Mouse (Mus musculus) liver, embryonic 16.5 days (tissue): Measurements from ENCODE around the gene Wdfy3. TPM values are rescaled to one million over a fixed set of nuclear protein-coding genes. Genes with fewer than 3 reads are reported as not detected.

ENCODE experiments used
- ATAC-seq: fragments of 200-750 bp; cut with Nextera tagmentation; 2 replicates; pipeline ENCODE4 v1.8.0; 2017; ENCODE audit warnings: low read depth, mild to moderate bottlenecking, moderate number of reproducible peaks, moderate library complexity
- H3K27ac ChIP-seq: fragments of 300-500 bp; sonication (generic); 2 replicates; pipeline ENCODE4 v1.5.1; 2014; ENCODE audit warnings: mild to moderate bottlenecking, low read length
- H3K27me3 ChIP-seq: fragments of 300-500 bp; sonication (generic); 2 replicates; pipeline ENCODE4 v1.6.1; 2014; ENCODE audit warnings: low read depth, low read length, mixed read lengths; ENCODE audit not compliant: control insufficient read depth, insufficient read depth
- H3K36me3 ChIP-seq: fragments of 300-500 bp; sonication (generic); 2 replicates; pipeline ENCODE4 v1.6.1; 2014; ENCODE audit warnings: mild to moderate bottlenecking; ENCODE audit not compliant: control insufficient read depth, insufficient read depth
- H3K4me1 ChIP-seq: fragments of 300-500 bp; sonication (generic); 2 replicates; pipeline ENCODE4 v1.6.1; 2014; ENCODE audit warnings: low read depth, low read length, mixed read lengths; ENCODE audit not compliant: control insufficient read depth
- H3K4me2 ChIP-seq: fragments of 300-500 bp; sonication (generic); 2 replicates; pipeline ENCODE4 v1.6.1; 2014; ENCODE audit warnings: low read depth, low read length, mixed read lengths
- H3K4me3 ChIP-seq: fragments of 300-500 bp; sonication (generic); 2 replicates; pipeline ENCODE4 v1.5.1; 2014; ENCODE audit warnings: low read depth, mild to moderate bottlenecking, low read length
- H3K9ac ChIP-seq: fragments of 300-500 bp; sonication (generic); 2 replicates; pipeline ENCODE4 v1.6.1; 2014; ENCODE audit warnings: low read depth, low read length
- H3K9me3 ChIP-seq: fragments of 300-500 bp; sonication (generic); replicated peaks from 2 replicates; pipeline ENCODE4 v1.6.1; 2016; ENCODE audit warnings: low read length; ENCODE audit not compliant: control insufficient read depth
- WGBS: fragments of 180-500 bp; shearing (Covaris S2); extraction: QIAGEN DNeasy Blood & Tissue Kit; methylation state at CpG from one replicate; pipeline ENCODE4 v1.1.7; 2014; ENCODE audit not compliant: insufficient replicate concordance; 5-methylcytosine and 5-hydroxymethylcytosine counted together
- polyA plus RNA-seq: library from polyadenylated mRNA; unstranded; fragments of >200 nt; fragmentation: Nextera tagmentation; extraction: Ambion mirVana; gene quantifications from 2 replicates; pipeline ENCODE4 v1.2.1, GENCODE M21; 2015

Wdfy3 gene
- polyA plus RNA-seq, 1 experiment from 2014 or later, result 4.4 TPM

DNA sequence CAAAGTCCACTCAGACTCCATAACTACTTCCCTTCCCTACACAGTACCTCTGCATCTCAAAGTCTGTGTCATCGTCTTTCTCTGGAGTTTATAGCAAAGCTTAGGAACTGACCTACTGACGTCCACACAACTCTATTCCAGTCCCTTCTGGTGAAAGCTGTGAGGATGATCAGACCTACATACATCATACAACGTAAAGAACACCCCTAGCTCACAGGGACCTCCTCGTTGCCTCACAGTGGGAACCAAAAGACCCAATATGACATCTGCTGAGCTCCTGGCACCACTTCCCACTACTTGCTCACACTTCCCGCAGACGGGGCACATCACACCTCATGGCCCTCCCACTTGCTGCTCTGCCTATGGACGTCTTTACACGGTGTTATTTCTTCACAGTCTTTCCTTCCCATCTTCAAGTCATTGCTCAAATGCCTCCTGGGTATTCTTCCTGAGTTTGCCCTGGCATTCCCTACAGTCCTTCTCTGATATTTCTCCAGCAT lies 23.1 kb downstream of the Wdfy3 start:
- ATAC-seq, result no peak
- 56% methylated on average over 8 of the region's 8 CpGs for WGBS
- no peak overlapping the region for H3K4me2 ChIP-seq
- H3K27me3 ChIP-seq, result no peaks in the 10 kb centered on the region
- no peak overlapping the region for H3K9ac ChIP-seq
- H3K36me3 ChIP-seq, result no peaks in the 10 kb centered on the region
- no peaks in the 10 kb centered on the region for H3K9me3 ChIP-seq
- H3K4me3 ChIP-seq, result no peak overlapping the region
- peak overlapping the region; percentile 41; the same call in 1 of the 2 replicates for H3K27ac ChIP-seq
- peaks cover 36% of the 10 kb centered on the region for H3K4me1 ChIP-seq

DNA sequence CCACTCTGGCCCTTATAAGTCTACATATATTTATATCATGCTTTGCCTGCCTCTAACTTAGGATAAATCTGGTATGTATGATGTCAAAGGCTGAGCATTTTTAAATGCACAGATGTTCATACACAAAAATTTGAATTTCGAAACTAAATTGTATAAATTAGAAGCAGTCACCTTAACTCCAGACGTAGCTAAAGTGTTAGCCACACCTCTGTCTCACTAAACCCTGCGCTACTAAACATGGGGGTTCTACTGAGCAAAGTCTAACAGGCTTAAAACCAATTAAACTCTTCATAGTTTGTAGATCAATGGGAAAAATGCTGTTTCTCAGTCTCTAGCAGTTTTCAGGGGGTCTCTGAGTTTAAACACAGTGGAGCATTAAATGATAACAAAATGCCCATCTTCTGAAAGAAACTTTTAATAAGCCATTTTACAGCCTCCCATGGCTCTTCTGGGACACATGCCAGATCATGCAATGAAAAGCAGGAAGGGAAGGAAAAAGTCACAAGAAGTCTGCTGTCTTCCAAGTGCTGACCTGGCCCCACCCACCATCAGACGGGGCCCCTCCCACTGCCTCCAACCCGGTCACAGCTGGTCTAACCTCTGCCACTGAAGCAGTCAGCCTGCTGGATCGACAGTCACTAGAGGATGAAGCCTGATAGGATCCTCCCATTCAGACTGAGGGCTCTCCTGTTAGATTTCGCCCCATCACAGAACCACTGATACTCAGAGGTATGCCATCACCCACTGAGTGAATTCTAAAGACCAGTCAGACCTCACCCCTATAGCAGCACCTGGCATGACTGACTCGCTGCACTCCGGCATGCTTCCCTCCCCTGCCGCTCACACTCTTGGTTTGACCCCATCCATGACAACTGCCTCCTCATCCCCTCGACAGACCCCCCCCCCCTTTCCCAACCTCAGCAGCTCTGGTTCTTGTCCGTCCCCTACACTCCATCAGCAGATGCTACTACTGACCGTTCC lies 23.8 kb downstream of the Wdfy3 start:
- H3K4me1 ChIP-seq, result peaks cover 30% of the 10 kb centered on the region
- WGBS, result 51% methylated on average over 13 of the region's 13 CpGs
- H3K4me2 ChIP-seq, result peak overlapping the region; percentile 64
- no peaks in the 10 kb centered on the region for H3K36me3 ChIP-seq
- H3K27ac ChIP-seq, result peak overlapping the region; percentile 86
- peak overlapping the region; percentile 46 for H3K9ac ChIP-seq
- ATAC-seq, result peak; percentile 79
- H3K4me3 ChIP-seq, result peak overlapping the region; percentile 47
- no peaks in the 10 kb centered on the region for H3K27me3 ChIP-seq
- no peaks in the 10 kb centered on the region for H3K9me3 ChIP-seq

DNA sequence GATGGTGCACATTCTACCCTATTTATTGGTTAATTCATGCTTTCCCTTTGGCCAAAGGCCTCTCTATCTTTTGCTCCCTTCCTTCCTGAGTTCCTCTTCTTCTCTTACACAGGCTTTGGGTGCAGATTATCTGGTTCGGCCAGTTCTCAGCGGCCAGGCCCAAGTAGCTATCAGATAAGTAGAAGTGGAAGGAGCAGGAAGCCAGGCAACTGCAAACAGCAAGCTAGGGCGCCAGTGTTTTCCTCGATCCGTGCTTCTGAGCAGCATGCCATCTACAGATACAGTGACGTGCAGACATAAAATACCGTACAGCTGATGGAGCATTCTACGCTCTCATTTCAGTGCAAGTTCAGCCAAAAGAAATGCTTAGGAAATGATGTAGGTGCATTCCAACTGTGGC lies 24.5 kb downstream of the Wdfy3 start:
- Histone ChIP-seq H3K4me2 (peak overlapping the region; percentile 64), H3K9ac (0 out of 2 replicates have a peak overlapping the region, but pooled peaks have one; percentile 32), H3K9me3 (no peaks in the 10 kb centered on the region), H3K27ac (peak overlapping the region; percentile 86), H3K36me3 (peaks cover 2% of the 10 kb centered on the region; the same call in 1 of the 2 replicates), H3K27me3 (no peaks in the 10 kb centered on the region), H3K4me3 (peak overlapping the region; percentile 47), H3K4me1 (peaks cover 24% of the 10 kb centered on the region)
- peak; percentile 91 for ATAC-seq
- WGBS, result 13% methylated on average over 8 of the region's 8 CpGs

DNA sequence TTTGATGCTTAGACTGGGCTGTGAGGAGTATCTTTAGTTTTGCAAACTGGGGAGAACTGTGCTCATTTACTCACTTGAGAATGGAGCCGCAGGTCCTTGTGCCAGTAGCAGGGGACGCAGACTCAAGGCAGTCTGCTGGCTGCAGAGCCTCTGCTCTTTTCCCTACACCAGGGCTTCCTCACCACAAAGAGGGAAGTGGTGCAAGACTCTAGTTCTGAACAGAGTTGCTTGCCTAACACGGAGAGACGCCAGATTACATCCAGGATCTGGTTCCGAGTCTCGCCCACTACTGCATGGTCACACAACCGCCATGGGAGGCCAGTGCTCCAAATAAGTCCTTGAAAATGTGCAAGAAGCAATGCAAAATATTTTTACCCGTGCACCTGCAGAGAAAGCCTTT lies 36.4 kb downstream of the Wdfy3 start:
- Histone ChIP-seq H3K4me2 (no peak overlapping the region), H3K9ac (no peak overlapping the region), H3K4me3 (no peak overlapping the region), H3K36me3 (peaks cover 20% of the 10 kb centered on the region), H3K4me1 (no peaks in the 10 kb centered on the region), H3K27me3 (no peaks in the 10 kb centered on the region), H3K9me3 (no peaks in the 10 kb centered on the region), H3K27ac (no peak overlapping the region)
- no peak for ATAC-seq
- 60% methylated on average over 8 of the region's 8 CpGs for WGBS

DNA sequence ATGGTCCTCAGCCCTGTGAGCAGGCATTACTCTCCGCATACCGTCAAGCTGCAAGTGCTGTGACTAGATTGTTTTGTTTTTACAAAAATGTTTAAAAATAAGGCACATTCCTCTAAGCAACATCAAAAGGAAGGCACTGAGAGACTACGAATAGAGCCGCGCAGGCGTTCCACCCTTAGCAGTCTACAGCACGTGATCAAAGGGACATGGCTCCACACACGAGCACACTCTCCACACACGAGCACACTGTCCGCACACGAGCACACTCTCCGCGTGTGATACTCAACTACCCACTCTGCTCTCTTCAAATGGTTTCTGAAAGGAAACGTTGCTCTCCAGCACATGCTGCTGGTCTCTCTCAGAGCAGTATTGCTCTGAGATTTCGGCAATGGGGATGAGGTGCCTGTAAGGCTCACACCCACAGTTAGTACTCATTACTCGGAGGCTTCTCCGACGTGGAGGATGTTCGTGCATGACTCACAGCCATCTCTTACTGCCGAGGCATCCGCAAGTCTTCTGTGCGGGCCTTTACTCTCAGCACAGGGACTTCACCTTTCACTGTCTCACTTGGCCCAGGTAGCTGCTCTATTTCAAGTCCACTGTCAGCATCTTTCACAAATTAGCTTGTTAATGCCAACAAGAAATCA lies 37.0 kb downstream of the Wdfy3 start:
- Histone ChIP-seq H3K4me3 (no peak overlapping the region), H3K36me3 (peaks cover 20% of the 10 kb centered on the region), H3K9me3 (no peaks in the 10 kb centered on the region), H3K27me3 (no peaks in the 10 kb centered on the region), H3K9ac (no peak overlapping the region), H3K27ac (no peak overlapping the region), H3K4me2 (no peak overlapping the region), H3K4me1 (no peaks in the 10 kb centered on the region)
- no peak for ATAC-seq
- 86% methylated on average over 22 of the region's 22 CpGs for WGBS

DNA sequence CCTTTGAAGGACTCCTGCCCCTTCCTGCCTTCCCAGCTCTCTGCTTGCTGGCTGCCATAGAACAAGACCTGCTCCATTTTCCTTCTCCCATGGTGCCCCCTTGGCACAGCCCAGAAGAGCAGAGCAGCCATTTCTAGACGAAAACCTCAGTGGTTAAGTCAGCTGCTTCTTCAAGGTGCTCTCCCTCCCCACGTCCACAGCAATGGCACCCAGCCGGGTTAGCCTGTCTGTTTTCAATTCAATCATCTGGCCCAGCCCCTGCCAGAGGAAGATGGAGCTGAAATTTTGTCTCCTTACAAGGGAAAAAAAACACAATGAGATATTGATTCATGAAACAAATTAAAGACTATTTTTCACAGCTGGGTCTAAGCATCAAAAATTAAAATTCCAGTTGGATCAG lies 37.5 kb downstream of the Wdfy3 start:
- Histone ChIP-seq H3K9me3 (no peaks in the 10 kb centered on the region), H3K4me1 (no peaks in the 10 kb centered on the region), H3K36me3 (peaks cover 18% of the 10 kb centered on the region), H3K9ac (no peak overlapping the region), H3K4me2 (no peak overlapping the region), H3K27me3 (no peaks in the 10 kb centered on the region), H3K27ac (no peak overlapping the region), H3K4me3 (no peak overlapping the region)
- no peak for ATAC-seq
- WGBS, result 64% methylated on average over 3 of the region's 3 CpGs

DNA sequence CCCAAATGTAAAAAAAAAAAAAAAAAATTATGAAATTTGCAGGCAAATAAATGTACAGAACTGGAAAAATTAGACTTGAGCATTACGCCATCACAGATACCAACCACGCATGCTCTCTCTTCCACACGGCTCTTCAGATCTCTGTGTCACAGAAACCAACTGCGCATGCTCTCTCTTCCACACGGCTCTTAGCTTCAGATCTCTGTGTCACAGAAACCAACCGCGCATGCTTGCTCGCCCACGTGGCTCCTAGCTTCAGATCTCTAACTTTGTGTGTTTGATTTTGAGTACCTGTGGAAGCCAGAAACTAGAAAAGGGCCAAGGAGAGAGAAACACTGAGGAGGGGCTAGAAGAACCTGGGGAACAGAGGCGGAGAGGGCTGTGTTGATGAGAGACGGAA lies 46.3 kb downstream of the Wdfy3 start:
- no peaks in the 10 kb centered on the region for H3K4me1 ChIP-seq
- no peaks in the 10 kb centered on the region for H3K27me3 ChIP-seq
- H3K9ac ChIP-seq, result no peak overlapping the region
- WGBS, result 87% methylated on average over 11 of the region's 11 CpGs
- H3K4me3 ChIP-seq, result no peak overlapping the region
- H3K27ac ChIP-seq, result no peak overlapping the region
- H3K4me2 ChIP-seq, result no peak overlapping the region
- H3K9me3 ChIP-seq, result no peaks in the 10 kb centered on the region
- ATAC-seq, result no peak
- H3K36me3 ChIP-seq, result no peaks in the 10 kb centered on the region; the same call in none of the 2 replicates

DNA sequence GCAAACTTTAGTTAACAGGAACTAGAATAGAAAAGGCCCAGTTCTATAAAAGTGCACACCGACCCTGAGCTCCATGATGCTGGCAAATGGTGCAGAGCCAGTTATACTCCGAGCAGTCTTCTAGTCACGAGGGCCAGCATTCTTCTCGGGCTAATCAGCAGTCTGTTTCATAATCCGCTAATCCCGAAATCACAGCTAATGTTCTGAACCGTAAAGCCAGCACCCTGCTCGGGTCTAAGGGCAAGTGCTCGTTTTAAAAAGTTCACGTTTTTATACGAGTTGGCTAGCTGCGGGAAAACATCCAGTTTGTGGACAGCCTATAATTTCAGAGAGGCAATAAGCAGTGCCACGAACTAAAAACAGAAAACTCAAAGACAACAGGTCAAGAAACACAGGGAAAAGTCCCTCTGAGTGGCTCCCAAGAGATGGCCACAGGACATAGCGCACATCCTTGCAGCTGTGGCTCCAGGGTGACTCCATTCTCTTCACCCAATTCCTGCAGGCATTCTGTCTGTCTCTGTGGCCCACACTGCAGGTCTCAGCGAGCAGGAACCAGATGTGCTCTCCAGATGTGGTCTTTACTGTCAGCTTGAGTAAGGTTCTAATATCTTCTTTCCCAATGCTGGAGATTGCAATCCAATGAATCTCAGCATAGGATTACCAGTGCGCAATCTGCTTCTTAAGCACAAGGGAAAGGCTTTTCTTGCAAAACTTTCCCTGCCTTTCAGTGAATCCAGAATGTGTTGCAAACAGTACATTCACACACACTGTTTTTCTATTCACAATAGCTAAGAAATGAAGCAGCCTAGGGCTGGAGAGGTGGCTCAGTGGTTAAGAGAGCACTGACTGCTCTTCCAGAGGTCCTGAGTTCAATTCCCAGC lies 47.5 kb downstream of the Wdfy3 start:
- Histone ChIP-seq H3K27ac (no peak overlapping the region), H3K4me1 (no peaks in the 10 kb centered on the region), H3K9me3 (no peaks in the 10 kb centered on the region), H3K4me3 (no peak overlapping the region), H3K36me3 (no peaks in the 10 kb centered on the region; the same call in 1 of the 2 replicates), H3K27me3 (no peaks in the 10 kb centered on the region), H3K9ac (no peak overlapping the region), H3K4me2 (no peak overlapping the region)
- 81% methylated on average over 16 of the region's 16 CpGs for WGBS
- ATAC-seq, result no peak
